Mouse (Mus musculus) cerebellum, postnatal 36 days (tissue): ENCODE measurements around the gene 1700037H04Rik.
"Not testable (repeated sequence)": the region's sequence is repeated elsewhere in the genome, so short reads cannot be mapped to it uniquely, and the experiment has no call there.

Experiments
- DNase-seq, 2 experiments: peaks; one replicate each; pipeline ENCODE4 v3.0.0; 2021 to 2022; ENCODE audit warnings: mixed read lengths in 2 of 2

The 1700037H04Rik gene

DNA sequence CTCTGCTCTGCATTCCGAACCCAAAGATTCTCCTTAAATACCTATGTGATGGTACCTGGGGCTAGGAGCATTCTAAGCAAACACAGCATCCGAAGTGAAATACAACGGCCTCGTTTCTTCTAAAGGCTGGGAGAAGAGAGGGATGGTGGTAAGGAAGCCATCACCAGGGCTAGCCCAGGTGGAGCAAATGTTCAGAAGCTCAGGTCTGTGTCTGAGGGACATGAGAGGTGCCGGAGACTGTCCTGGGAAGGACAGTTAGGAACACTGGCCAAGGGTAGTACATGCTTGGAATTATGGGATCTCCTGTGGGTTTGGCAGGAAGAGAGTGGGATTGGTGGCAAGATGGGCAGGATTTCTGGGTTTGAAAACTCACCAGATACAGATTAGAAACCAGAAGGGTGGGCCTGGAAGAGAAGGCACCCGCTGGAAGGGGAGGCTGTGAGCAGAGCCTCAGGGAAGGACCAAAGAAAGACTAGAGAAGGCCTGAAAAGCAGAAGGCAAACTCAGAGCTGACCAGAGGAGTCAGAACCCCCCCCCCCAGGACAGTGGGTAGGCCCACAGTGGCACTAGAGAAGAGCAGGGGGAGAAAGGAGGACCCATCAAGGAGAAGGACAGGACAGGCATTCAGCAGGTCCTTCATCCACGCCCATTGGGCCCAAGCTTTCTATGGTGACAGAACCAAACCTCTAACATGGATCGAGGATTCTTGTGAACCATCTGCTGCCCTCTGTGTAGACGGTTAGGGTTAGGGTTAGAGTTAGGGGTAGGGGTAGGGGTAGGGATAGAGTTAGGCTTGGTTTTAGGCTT is 34.5 kb downstream of the 1700037H04Rik start:
- DNase-seq, result no peak

DNA sequence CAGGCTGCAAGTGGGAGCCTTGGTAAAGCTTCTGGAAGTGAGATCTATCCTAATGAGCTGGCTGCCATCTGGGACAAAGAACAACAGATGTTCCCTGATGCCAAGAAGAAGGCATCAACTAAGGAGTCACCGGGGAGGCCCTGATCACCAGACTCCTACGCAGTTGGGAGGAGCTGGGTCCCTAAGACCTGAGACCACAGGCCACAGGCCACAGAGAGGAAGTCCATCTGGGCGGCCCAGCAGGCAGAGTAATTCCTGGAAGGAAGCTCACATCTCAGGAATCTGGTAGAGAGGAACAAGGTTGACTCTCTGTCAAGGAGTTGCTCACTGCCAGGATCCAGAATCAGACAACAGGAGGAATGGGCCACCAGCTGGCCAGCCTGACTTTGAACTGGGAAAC is 35.7 kb downstream of the 1700037H04Rik start:
- no peak for DNase-seq

- DNase-seq, result no peak
Observed at GRCm38 (mm10) chr2:131118968-131119574, 40.8 kb downstream of the 1700037H04Rik start.

GRCm38 (mm10) chr2:131105989-131106388 is 53.9 kb downstream of the 1700037H04Rik start:
- DNase-seq, result no peak

GRCm38 (mm10) chr2:131105061-131105460 is 54.8 kb downstream of the 1700037H04Rik start:
- DNase-seq, result not testable (repeated sequence)

DNA sequence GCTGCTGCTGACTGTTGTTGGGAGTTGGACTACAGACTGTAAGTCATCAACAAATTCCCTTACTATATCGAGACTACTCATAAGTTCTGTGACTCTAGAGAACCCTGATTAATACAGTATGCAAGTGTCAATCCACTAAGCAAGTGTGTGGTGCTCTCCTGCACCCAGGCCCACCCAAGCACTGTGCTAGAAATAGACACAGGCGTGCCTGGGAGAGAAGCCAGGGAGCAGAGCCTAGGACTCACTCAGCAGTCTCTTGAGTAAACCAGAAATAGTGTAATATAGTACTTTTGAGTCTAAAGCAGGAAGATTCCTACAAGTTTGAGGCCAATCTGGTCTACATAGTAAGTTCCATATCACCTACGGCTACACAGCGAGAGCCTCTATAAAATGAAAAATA is 55.9 kb downstream of the 1700037H04Rik start:
- DNase-seq, result no peak

GRCm38 (mm10) chr2:131101530-131101929 is 58.4 kb downstream of the 1700037H04Rik start:
- no peak for DNase-seq

- no peak for DNase-seq
Observed at GRCm38 (mm10) chr2:131097087-131097486, 62.8 kb downstream of the 1700037H04Rik start.
